Mouse (Mus musculus) olfactory bulb, adult 2 months (tissue): Measurements from ENCODE around the gene Pou3f1.

Experiments used
- CTCF ChIP-seq: fragments of 200-500 bp; IDR thresholded peaks from 2 replicates; pipeline ENCODE4 v1.5.1; 2012; ENCODE audit warnings: low read depth, mild to moderate bottlenecking, low read length, moderate library complexity; ENCODE audit not compliant: insufficient read depth
- POLR2A ChIP-seq: fragments of 200-500 bp; IDR thresholded peaks from 2 replicates; pipeline ENCODE4 v1.6.1; 2012; ENCODE audit warnings: mild to moderate bottlenecking, low read depth, low read length, moderate library complexity; ENCODE audit not compliant: insufficient read depth

GRCm38 (mm10) chr4:124685004-124685403 lies 28.4 kb downstream of the Pou3f1 start:
- no peak for TF ChIP-seq CTCF
- no peak for TF ChIP-seq POLR2A
